Mouse (Mus musculus): ENCODE data around the gene Dock4. TPM values are rescaled to one million over a fixed set of nuclear protein-coding genes. Genes with fewer than 3 reads are reported as not detected.
"Not testable (repeated sequence)": the region's sequence is repeated elsewhere in the genome, so short reads cannot be mapped to it uniquely, and the experiment has no call there.

The Dock4 gene
- total and polyA plus RNA-seq, 2 experiments from 2014 or later = 15.5 to 28.6 TPM

GRCm38 (mm10) chr12:40854705-40855367 lies 409.1 kb downstream of the Dock4 start:
- Histone ChIP-seq H3K36me3 (ENCODE audit: insufficient read depth, low read length) (no peaks in the 10 kb centered on the region), H3K4me3 (ENCODE audit: low read depth, low read length) (no peak overlapping the region), H3K27me3 (ENCODE audit: insufficient read depth, low read length) (no peaks in the 10 kb centered on the region), H3K9ac (replicated peaks; ENCODE audit: low read length, poor library complexity, severe bottlenecking) (no peak overlapping the region), H3K27ac (ENCODE audit: low read depth, low read length) (no peak overlapping the region), H3K4me2 (ENCODE audit: low read depth, low read length, poor library complexity, severe bottlenecking) (no peak overlapping the region), H3K4me1 (ENCODE audit: insufficient read depth, low read length) (no peaks in the 10 kb centered on the region), H3K9me3 (ENCODE audit: low read length) (no peaks in the 10 kb centered on the region)
- 91% methylated on average over 7 of the region's 7 CpGs for WGBS
- ATAC-seq (ENCODE audit: low FRiP score) (no peak), DNase-seq (ENCODE audit: low spot score) (no peak)
- TF ChIP-seq CTCF (IDR thresholded peaks at IDR 0.05) = no peak

DNA sequence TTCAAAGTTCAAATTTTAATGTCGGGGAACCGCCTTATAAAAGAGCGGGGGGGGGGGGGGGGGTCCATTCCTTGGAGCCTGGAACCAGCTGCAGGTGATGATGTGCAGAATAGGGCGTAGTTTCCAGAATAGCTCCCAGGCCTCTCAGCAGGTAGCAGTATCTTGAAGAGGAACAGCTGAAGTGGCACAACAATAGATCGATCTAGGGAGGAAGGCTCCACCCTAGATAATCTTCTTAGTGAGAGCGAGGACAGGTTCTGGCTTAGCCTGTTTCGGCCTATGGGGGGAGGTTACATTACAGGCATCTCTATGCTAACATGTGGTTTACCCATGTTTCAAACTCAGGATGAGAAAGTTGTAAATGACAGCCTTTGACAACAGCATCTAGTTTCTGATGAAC lies 411.7 kb downstream of the Dock4 start:
- TF ChIP-seq CTCF (IDR thresholded peaks at IDR 0.05) = no peak
- Histone ChIP-seq H3K4me2 (ENCODE audit: low read depth, low read length, poor library complexity, severe bottlenecking) (no peak overlapping the region), H3K27me3 (ENCODE audit: insufficient read depth, low read length) (no peaks in the 10 kb centered on the region), H3K9ac (replicated peaks; ENCODE audit: low read length, poor library complexity, severe bottlenecking) (no peak overlapping the region), H3K9me3 (ENCODE audit: low read length) (no peaks in the 10 kb centered on the region), H3K4me1 (ENCODE audit: insufficient read depth, low read length) (no peaks in the 10 kb centered on the region), H3K4me3 (ENCODE audit: low read depth, low read length) (no peak overlapping the region), H3K27ac (ENCODE audit: low read depth, low read length) (no peak overlapping the region), H3K36me3 (ENCODE audit: insufficient read depth, low read length) (no peaks in the 10 kb centered on the region)
- WGBS = 78% methylated on average over 7 of the region's 7 CpGs
- no peak for ATAC-seq (ENCODE audit: low FRiP score)
- no peak for DNase-seq (ENCODE audit: low spot score)

DNA sequence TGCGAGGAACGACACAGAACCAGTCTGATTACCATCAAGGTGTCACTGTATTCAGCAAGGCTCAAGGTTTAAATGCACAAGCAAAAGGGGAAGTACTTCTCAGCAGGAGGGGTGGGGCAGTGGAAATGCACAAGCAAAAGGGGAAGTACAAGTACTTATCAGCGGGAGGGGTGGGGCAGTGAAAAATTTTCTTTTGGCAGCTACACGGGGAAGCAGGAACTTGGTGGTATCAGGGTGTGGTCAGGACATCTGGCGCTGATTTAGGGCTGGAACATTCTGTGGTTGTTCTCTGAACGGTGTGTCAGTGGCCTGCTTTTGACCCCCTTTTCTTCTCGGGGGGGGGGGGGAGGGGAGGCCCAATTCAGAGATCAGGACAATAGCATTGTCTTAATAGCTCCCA lies 413.0 kb downstream of the Dock4 start:
- not testable (repeated sequence) for H3K4me3 ChIP-seq (ENCODE audit: low read depth, low read length); H3K27ac ChIP-seq (ENCODE audit: low read depth, low read length); DNase-seq (ENCODE audit: low spot score); ATAC-seq (ENCODE audit: low FRiP score); H3K4me1 ChIP-seq (ENCODE audit: insufficient read depth, low read length); H3K4me2 ChIP-seq (ENCODE audit: low read depth, low read length, poor library complexity, severe bottlenecking); H3K9me3 ChIP-seq (ENCODE audit: low read length); H3K36me3 ChIP-seq (ENCODE audit: insufficient read depth, low read length); H3K27me3 ChIP-seq (ENCODE audit: insufficient read depth, low read length); H3K9ac ChIP-seq (replicated peaks; ENCODE audit: low read length, poor library complexity, severe bottlenecking)
- WGBS = 83% methylated on average over 7 of the region's 7 CpGs

GRCm38 (mm10) chr12:40870387-40870786 lies 424.6 kb downstream of the Dock4 start:
- Histone ChIP-seq H3K4me3 (ENCODE audit: low read depth, low read length) (no peak overlapping the region), H3K4me1 (ENCODE audit: insufficient read depth, low read length) (no peaks in the 10 kb centered on the region), H3K4me2 (ENCODE audit: low read depth, low read length, poor library complexity, severe bottlenecking) (no peak overlapping the region), H3K27me3 (ENCODE audit: insufficient read depth, low read length) (no peaks in the 10 kb centered on the region), H3K36me3 (ENCODE audit: insufficient read depth, low read length) (no peaks in the 10 kb centered on the region), H3K27ac (ENCODE audit: low read depth, low read length) (no peak overlapping the region), H3K9me3 (ENCODE audit: low read length) (0 out of 2 replicates have a peak, but pooled peaks cover 3% of the 10 kb centered on the region), H3K9ac (replicated peaks; ENCODE audit: low read length, poor library complexity, severe bottlenecking) (no peak overlapping the region)
- no peak for TF ChIP-seq CTCF (IDR thresholded peaks at IDR 0.05)
- ATAC-seq (ENCODE audit: low FRiP score) (no peak), DNase-seq (ENCODE audit: low spot score) (no peak)
- WGBS = 96% methylated on average over 5 of the region's 5 CpGs

- TF ChIP-seq CTCF (IDR thresholded peaks at IDR 0.05) = no peak
- Histone ChIP-seq H3K4me3 (ENCODE audit: low read depth, low read length) (no peak overlapping the region), H3K9ac (replicated peaks; ENCODE audit: low read length, poor library complexity, severe bottlenecking) (no peak overlapping the region), H3K4me1 (ENCODE audit: insufficient read depth, low read length) (no peaks in the 10 kb centered on the region), H3K4me2 (ENCODE audit: low read depth, low read length, poor library complexity, severe bottlenecking) (no peak overlapping the region), H3K27ac (ENCODE audit: low read depth, low read length) (no peak overlapping the region), H3K9me3 (ENCODE audit: low read length) (0 out of 2 replicates have a peak, but pooled peaks cover 3% of the 10 kb centered on the region), H3K27me3 (ENCODE audit: insufficient read depth, low read length) (no peaks in the 10 kb centered on the region), H3K36me3 (ENCODE audit: insufficient read depth, low read length) (no peaks in the 10 kb centered on the region)
- 94% methylated on average over 3 of the region's 3 CpGs for WGBS
- no peak for ATAC-seq (ENCODE audit: low FRiP score)
- DNase-seq (ENCODE audit: low spot score) = no peak
Observed at GRCm38 (mm10) chr12:40872716-40873115, 427.0 kb downstream of the Dock4 start.

GRCm38 (mm10) chr12:40873267-40873666 lies 427.5 kb downstream of the Dock4 start:
- not testable (repeated sequence) for H3K9ac ChIP-seq (replicated peaks; ENCODE audit: low read length, poor library complexity, severe bottlenecking); H3K36me3 ChIP-seq (ENCODE audit: insufficient read depth, low read length); H3K4me2 ChIP-seq (ENCODE audit: low read depth, low read length, poor library complexity, severe bottlenecking); H3K27me3 ChIP-seq (ENCODE audit: insufficient read depth, low read length); H3K4me1 ChIP-seq (ENCODE audit: insufficient read depth, low read length); H3K9me3 ChIP-seq (ENCODE audit: low read length); H3K27ac ChIP-seq (ENCODE audit: low read depth, low read length); DNase-seq (ENCODE audit: low spot score); ATAC-seq (ENCODE audit: low FRiP score); H3K4me3 ChIP-seq (ENCODE audit: low read depth, low read length)
- WGBS = 85% methylated on average over 7 of the region's 7 CpGs
